Mouse (Mus musculus) cerebellum, adult 2 months (tissue): ENCODE results near the gene Gatad1. TPM values are rescaled to one million over a fixed set of nuclear protein-coding genes. Genes with fewer than 3 reads are reported as not detected.
A peak's percentile ranks its signal among the peaks of the same experiment; 100 is the strongest.

Experiments used
- DNase-seq, 2 experiments: peaks; one replicate each; pipeline ENCODE4 v3.0.0; 2021
- H3K27ac ChIP-seq: fragments of 200-500 bp; 2 replicates; pipeline ENCODE4 v1.5.1; 2012; ENCODE audit warnings: low read length, control low read depth, inconsistent platforms; ENCODE audit not compliant: insufficient read depth
- H3K27me3 ChIP-seq: fragments of 200-500 bp; 2 replicates; pipeline ENCODE4 v1.6.1; 2012; ENCODE audit warnings: inconsistent platforms, mild to moderate bottlenecking, low read length, moderate library complexity; ENCODE audit not compliant: control insufficient read depth, insufficient read depth
- H3K4me1 ChIP-seq: fragments of 200-500 bp; 2 replicates; pipeline ENCODE4 v1.6.1; 2011; ENCODE audit warnings: low read length; ENCODE audit not compliant: control insufficient read depth, insufficient read depth
- H3K4me3 ChIP-seq: fragments of 200-500 bp; replicated peaks from 2 replicates; pipeline ENCODE3; 2011; ENCODE audit warnings: mild to moderate bottlenecking, low read depth, low read length, control low read depth; ENCODE audit not compliant: insufficient read depth
- CTCF ChIP-seq: fragments of 200-500 bp; IDR thresholded peaks from 2 replicates; pipeline ENCODE4 v1.5.1; 2011; ENCODE audit warnings: low read depth, mild to moderate bottlenecking, control low read depth, low read length, moderate library complexity, borderline replicate concordance; ENCODE audit not compliant: insufficient read depth
- POLR2A ChIP-seq: fragments of 200-500 bp; IDR thresholded peaks from 2 replicates; pipeline ENCODE4 v1.6.1; 2011; ENCODE audit warnings: low read length, control low read depth, borderline replicate concordance; ENCODE audit not compliant: insufficient read depth
- WGBS: fragments of 180-500 bp; shearing (Covaris S2); methylation state at CpG from one replicate; pipeline ENCODE4 v1.1.7; 2018; 5-methylcytosine and 5-hydroxymethylcytosine counted together
- polyA plus RNA-seq: library from polyadenylated mRNA; depleted of rRNA; stranded (reverse); fragments of >200 nt; gene quantifications from 2 replicates; pipeline ENCODE4 v1.2.3, GENCODE M21; 2012; rRNA removed

Gatad1 gene
- polyA plus RNA-seq, 1 experiment, result 102 TPM

- H3K27me3 ChIP-seq, result no peaks in the 10 kb centered on the region
- no peak overlapping the region for H3K27ac ChIP-seq
- WGBS, result 95% methylated on average over 5 of the region's 5 CpGs
- no peak for DNase-seq
- 0 out of 2 replicates have a peak, but pooled peaks cover 3% of the 10 kb centered on the region for H3K4me1 ChIP-seq
- H3K4me3 ChIP-seq, result no peak overlapping the region
- TF ChIP-seq CTCF (no peak), POLR2A (no peak)
Measured at GRCm38 (mm10) chr5:3598766-3599165, 58.2 kb downstream of the Gatad1 start.

DNA sequence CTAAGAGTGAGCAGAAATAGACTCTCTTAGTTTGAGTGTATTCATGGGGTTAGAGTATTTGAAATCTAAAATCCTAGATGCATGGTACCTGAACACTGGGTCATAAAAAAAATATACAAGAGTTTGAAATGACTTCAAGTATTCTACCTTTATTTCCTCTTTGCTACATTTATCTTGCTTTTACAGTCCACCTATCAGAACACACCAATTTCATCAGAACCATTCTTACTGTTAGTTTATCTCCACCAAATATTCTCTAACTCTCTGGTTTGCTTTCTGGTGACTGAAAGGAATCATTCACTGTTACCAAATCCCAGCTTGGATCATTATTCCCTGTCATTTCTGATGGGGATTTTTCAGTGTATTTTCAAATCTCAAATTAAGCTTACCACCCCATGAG, 59.8 kb downstream of the Gatad1 start:
- no peak for TF ChIP-seq CTCF
- TF ChIP-seq POLR2A, result no peak
- H3K4me3 ChIP-seq, result peak overlapping the region; percentile 95
- no peak for DNase-seq
- no peaks in the 10 kb centered on the region for H3K27me3 ChIP-seq
- H3K27ac ChIP-seq, result no peak overlapping the region
- 0 out of 2 replicates have a peak, but pooled peaks cover 3% of the 10 kb centered on the region for H3K4me1 ChIP-seq

- 0 out of 2 replicates have a peak, but pooled peaks cover 3% of the 10 kb centered on the region for H3K4me1 ChIP-seq
- WGBS, result under 1% methylated on average over 31 of the region's 31 CpGs
- peak; percentile 83 to 85 for DNase-seq
- H3K27ac ChIP-seq, result peak within 1 kb of the TSS; percentile 72
- TF ChIP-seq POLR2A (peak; percentile 37; the same call in 1 of the 2 replicates), CTCF (peak; percentile 55)
- H3K4me3 ChIP-seq, result peak within 1 kb of the TSS; percentile 95
- H3K27me3 ChIP-seq, result no peaks in the 10 kb centered on the region
Measured at GRCm38 (mm10) chr5:3596399-3596766, 60.6 kb downstream of the Gatad1 start, which contains the start of gene Rbm48. Gene Rbm48 (minus strand): TSS chr5:3596585.

GRCm38 (mm10) chr5:3595693-3596398, 61.1 kb downstream of the Gatad1 start, which contains the start of gene Pex1:
Gene Pex1 (plus strand): TSS chr5:3596066.
- DNase-seq, result peak; percentile 93 to 95
- H3K4me1 ChIP-seq, result 0 out of 2 replicates have a peak, but pooled peaks cover 3% of the 10 kb centered on the region
- TF ChIP-seq POLR2A, result peak; percentile 37; the same call in 1 of the 2 replicates
- TF ChIP-seq CTCF, result no peak
- no peaks in the 10 kb centered on the region for H3K27me3 ChIP-seq
- peak within 1 kb of the TSS; percentile 95 for H3K4me3 ChIP-seq
- H3K27ac ChIP-seq, result peak within 1 kb of the TSS; percentile 72
- WGBS, result under 1% methylated on average over 50 of the region's 50 CpGs

Other genes with a start within 250 kb of the Gatad1 start
- gene Fam133b, start 113.4 kb downstream of the Gatad1 start, polyA plus RNA-seq, result 29.6 and 30.6 TPM in 2 replicates
- 8.6 and 9.0 TPM in 2 replicates for gene 1700109H08Rik, start 85.6 kb downstream of the Gatad1 start, polyA plus RNA-seq
- 25.3 and 25.7 TPM in 2 replicates for gene Pex1, start 61.1 kb downstream of the Gatad1 start, polyA plus RNA-seq
- gene Rbm48, start 60.6 kb downstream of the Gatad1 start, polyA plus RNA-seq, result 12.8 and 13.0 TPM in 2 replicates
- not detected in 2 replicates for gene Tmbim7, start 6.0 kb downstream of the Gatad1 start, polyA plus RNA-seq
- 19.2 and 19.8 TPM in 2 replicates for gene Ankib1, start 145.7 kb upstream of the Gatad1 start, polyA plus RNA-seq
- gene Krit1, start 146.0 kb upstream of the Gatad1 start, polyA plus RNA-seq, result 40.5 and 41.6 TPM in 2 replicates
- gene Lrrd1, start 188.0 kb upstream of the Gatad1 start, polyA plus RNA-seq, result 0.10 and 0.14 TPM in 2 replicates
- gene Mterf1a, start 236.7 kb upstream of the Gatad1 start, polyA plus RNA-seq, result 4.3 and 5.2 TPM in 2 replicates